In genomic region chr6:127528625-127529024, GRCm38 (mm10) we compare ENCODE assay signal across 29 mouse cellular contexts. TPM values are rescaled to one million over a fixed set of nuclear protein-coding genes. Genes with fewer than 3 reads are reported as not detected.
A peak's percentile ranks its signal among the peaks of the same experiment; 100 is the strongest.
DNase-seq lines count a peak whose midpoint lies in the region; ATAC-seq and TF ChIP-seq lines count a peak whose summit lies in the region.
"Had no signal": no experiment of that assay in that cellular context is flagged by ENCODE, and none has a peak within 500 bp of the region (broad histone marks: within the 10 kb centered on the region; RNA-seq: fewer than 3 reads in every experiment).

No protein-coding gene starts in this region.

- no peaks in the 10 kb centered on the region for H3K9me3 ChIP-seq in heart, embryonic 15.5 days (replicated peaks)
- H3K9me3 ChIP-seq in lung, embryonic 14.5 days (ENCODE audit: low read depth, low read length), result no peaks in the 10 kb centered on the region
- H3K9me3 ChIP-seq: embryonic facial prominence, embryonic 12.5 days; forebrain, embryonic 15.5 days; liver, embryonic 15.5 days had no signal

- no peak for ATAC-seq in cerebellum, adult (ENCODE audit: insufficient number of reproducible peaks, low FRiP score, low TSS enrichment)
- no peak for ATAC-seq in heart, embryonic 15.5 days (replicated peaks; ENCODE audit: insufficient number of reproducible peaks, insufficient read depth, low FRiP score, low read depth)
- no peak for ATAC-seq in lung, embryonic 14.5 days (ENCODE audit: insufficient read depth)
- ATAC-seq: CD4-positive, CD25-positive, alpha-beta regulatory T cell, adult 4 months; forebrain, embryonic 15.5 days; midbrain, embryonic 16.5 days had no signal

- TF ChIP-seq CTCF in lung, embryonic 14.5 days (IDR thresholded peaks at IDR 0.05; ENCODE audit: low read depth), result no peak

- no peaks in the 10 kb centered on the region for H3K27me3 ChIP-seq in heart, embryonic 15.5 days
- no peaks in the 10 kb centered on the region for H3K27me3 ChIP-seq in lung, embryonic 14.5 days (ENCODE audit: insufficient read depth, low read length)
- H3K27me3 ChIP-seq: embryonic facial prominence, embryonic 12.5 days; forebrain, embryonic 15.5 days; liver, embryonic 15.5 days had no signal

- peak; percentile 22 to 51 for DNase-seq in cerebellum, postnatal 14 days
- DNase-seq in heart, postnatal 14 days, result no peak
- no peak for DNase-seq in lung, embryonic 14.5 days
- no peak for DNase-seq in lung, postnatal 36 days
- peak; percentile 16 for DNase-seq in adipocyte (ENCODE audit: low spot score)
- DNase-seq: adrenal gland, adult 2 months; adrenal gland, postnatal 36 days; cerebellum, adult 8-10 months; embryo, embryonic 11 days; gastrocnemius, adult 2 months; gastrocnemius, postnatal 36 days; heart, adult 2 months; kidney, adult 9 months; kidney, postnatal 10 days; layer of hippocampus, postnatal 36 days; liver; right cerebral cortex, postnatal 25 days; thymus, adult 18-20 months; thymus, postnatal 25 days had no signal

- no peak overlapping the region for H3K4me3 ChIP-seq in heart, embryonic 15.5 days
- no peak overlapping the region for H3K4me3 ChIP-seq in lung, embryonic 14.5 days (ENCODE audit: low read depth, low read length)
- H3K4me3 ChIP-seq: embryonic facial prominence, embryonic 12.5 days; forebrain, embryonic 15.5 days; gastrocnemius, adult 2 months; heart, adult 2 months; liver, embryonic 15.5 days had no signal

- no peaks in the 10 kb centered on the region for H3K36me3 ChIP-seq in heart, embryonic 15.5 days
- no peaks in the 10 kb centered on the region for H3K36me3 ChIP-seq in lung, embryonic 14.5 days (ENCODE audit: insufficient read depth)
- H3K36me3 ChIP-seq: embryonic facial prominence, embryonic 12.5 days; forebrain, embryonic 15.5 days; liver, embryonic 15.5 days had no signal

- no peak overlapping the region for H3K9ac ChIP-seq in heart, embryonic 15.5 days
- H3K9ac ChIP-seq in lung, embryonic 14.5 days, result no peak overlapping the region
- H3K9ac ChIP-seq: embryonic facial prominence, embryonic 12.5 days; forebrain, embryonic 15.5 days; hindbrain, embryonic 14.5 days; liver, embryonic 15.5 days had no signal

- peak overlapping the region; percentile 66 for H3K27ac ChIP-seq in heart, embryonic 15.5 days
- peak overlapping the region; percentile 3; the same call in 1 of the 2 replicates for H3K27ac ChIP-seq in lung, embryonic 14.5 days (ENCODE audit: low read depth)
- H3K27ac ChIP-seq: embryonic facial prominence, embryonic 12.5 days; forebrain, embryonic 15.5 days; gastrocnemius, adult 2 months; hindbrain, embryonic 14.5 days; liver, embryonic 15.5 days; stomach, postnatal 0 days had no signal

- H3K4me2 ChIP-seq in heart, embryonic 15.5 days, result no peak overlapping the region
- no peak overlapping the region for H3K4me2 ChIP-seq in lung, embryonic 14.5 days
- H3K4me2 ChIP-seq: embryonic facial prominence, embryonic 12.5 days; forebrain, embryonic 15.5 days; hindbrain, embryonic 14.5 days; liver, embryonic 15.5 days; midbrain, embryonic 11.5 days had no signal

- intact Hi-C loops in heart, postnatal 14 days (cut with DNase I), result no loop called here

- peaks cover 27% of the 10 kb centered on the region for H3K4me1 ChIP-seq in heart, embryonic 15.5 days (replicated peaks)
- H3K4me1 ChIP-seq in lung, embryonic 14.5 days (ENCODE audit: insufficient read depth), result 0 out of 2 replicates have a peak, but pooled peaks cover 2% of the 10 kb centered on the region
- H3K4me1 ChIP-seq: embryonic facial prominence, embryonic 12.5 days had no signal

- 73% methylated on average over 7 of the region's 7 CpGs for WGBS in heart, embryonic 15.5 days
- 78% methylated on average over 7 of the region's 7 CpGs for WGBS in lung, embryonic 14.5 days

RNA-seq across cellular contexts. Expression of gene Cracr2a, which starts 32.5 kb away (rescaled TPM):
- polyA plus RNA-seq in heart, embryonic 15.5 days (2015; fragmentation: Nextera tagmentation; extraction: Ambion mirVana), result 1.1 and 1.3 TPM in 2 replicates
- 1 to 10 TPM; 1.4 to 2.6 TPM for total RNA-seq in heart, postnatal 14 days (2021)
- polyA plus RNA-seq in lung, embryonic 14.5 days (2014; fragmentation: Nextera tagmentation; extraction: Ambion mirVana), result 2.8 and 3.8 TPM in 2 replicates

Comparison
In these comparisons a context has a peak if more than half of its experiments do, and no peak if none do; other contexts are left out.
1. DNase-seq: peak in cerebellum, postnatal 14 days (2 of 2) and adipocyte (single experiment); none in heart, postnatal 14 days (0 of 2), lung, embryonic 14.5 days (single experiment) and lung, postnatal 36 days (single experiment).